Mouse (Mus musculus): ENCODE measurements at regions not wholly inside any gene's neighbourhood (a gene's known extent, or its start where the extent isn't known, plus 50 kb on each side); places are given as distances from the start of the nearest gene placed in this dataset.

- Histone ChIP-seq H3K9ac (no peak overlapping the region), H3K9me3 (replicated peaks) (no peaks in the 10 kb centered on the region), H3K4me3 (replicated peaks) (no peak overlapping the region), H3K36me3 (no peaks in the 10 kb centered on the region), H3K4me2 (replicated peaks) (no peak overlapping the region), H3K4me1 (peaks cover 9% of the 10 kb centered on the region), H3K27ac (replicated peaks) (peak overlapping the region; percentile 48; the same call in 1 of the 2 replicates), H3K27me3 (no peaks in the 10 kb centered on the region)
- 55% methylated on average over 8 of the region's 8 CpGs for WGBS
- no peak for ATAC-seq (ENCODE audit: insufficient number of reproducible peaks, low FRiP score, low TSS enrichment, low read depth)
These were observed 109.4 kb upstream of the Cpm start for GRCm38 (mm10) chr10:117519670-117520535.

- H3K4me3 ChIP-seq (replicated peaks), result no peak overlapping the region
- no peak for ATAC-seq (ENCODE audit: insufficient number of reproducible peaks, low FRiP score, low TSS enrichment, low read depth)
- H3K9ac ChIP-seq, result no peak overlapping the region
- H3K4me1 ChIP-seq, result peaks cover 9% of the 10 kb centered on the region
- peak overlapping the region; percentile 58 for H3K27ac ChIP-seq (replicated peaks)
- no peak overlapping the region for H3K4me2 ChIP-seq (replicated peaks)
- H3K27me3 ChIP-seq, result no peaks in the 10 kb centered on the region
- WGBS, result 55% methylated on average over 15 of the region's 15 CpGs
- H3K36me3 ChIP-seq, result no peaks in the 10 kb centered on the region
- H3K9me3 ChIP-seq (replicated peaks), result no peaks in the 10 kb centered on the region
These were observed 110.3 kb upstream of the Cpm start for GRCm38 (mm10) chr10:117518793-117519669.

GRCm38 (mm10) chr10:117517800-117518770 lies 111.2 kb upstream of the Cpm start:
- Histone ChIP-seq H3K27me3 (no peaks in the 10 kb centered on the region), H3K9me3 (replicated peaks) (no peaks in the 10 kb centered on the region), H3K4me1 (peaks cover 9% of the 10 kb centered on the region), H3K4me2 (replicated peaks) (no peak overlapping the region), H3K27ac (replicated peaks) (peak overlapping the region; percentile 58), H3K4me3 (replicated peaks) (no peak overlapping the region), H3K9ac (no peak overlapping the region), H3K36me3 (no peaks in the 10 kb centered on the region)
- no peak for ATAC-seq (ENCODE audit: insufficient number of reproducible peaks, low FRiP score, low TSS enrichment, low read depth)
- 45% methylated on average over 14 of the region's 14 CpGs for WGBS

GRCm38 (mm10) chr10:117517071-117517714 lies 112.1 kb upstream of the Cpm start:
- no peak for ATAC-seq (ENCODE audit: insufficient number of reproducible peaks, low FRiP score, low TSS enrichment, low read depth)
- H3K4me2 ChIP-seq (replicated peaks), result no peak overlapping the region
- no peaks in the 10 kb centered on the region for H3K27me3 ChIP-seq
- H3K9ac ChIP-seq, result no peak overlapping the region
- no peak overlapping the region; the same call in 1 of the 2 replicates for H3K27ac ChIP-seq (replicated peaks)
- no peaks in the 10 kb centered on the region for H3K36me3 ChIP-seq
- peaks cover 9% of the 10 kb centered on the region for H3K4me1 ChIP-seq
- H3K9me3 ChIP-seq (replicated peaks), result no peaks in the 10 kb centered on the region
- WGBS, result 60% methylated on average over 11 of the region's 11 CpGs
- no peak overlapping the region for H3K4me3 ChIP-seq (replicated peaks)

- Histone ChIP-seq H3K9me3 (replicated peaks) (no peaks in the 10 kb centered on the region), H3K36me3 (no peaks in the 10 kb centered on the region), H3K27me3 (no peaks in the 10 kb centered on the region), H3K9ac (no peak overlapping the region), H3K4me1 (peaks cover 9% of the 10 kb centered on the region), H3K4me2 (replicated peaks) (no peak overlapping the region), H3K27ac (replicated peaks) (no peak overlapping the region), H3K4me3 (replicated peaks) (no peak overlapping the region)
- 92% methylated on average over 8 of the region's 8 CpGs for WGBS
- ATAC-seq (ENCODE audit: insufficient number of reproducible peaks, low FRiP score, low TSS enrichment, low read depth), result no peak
These were observed 112.8 kb upstream of the Cpm start for GRCm38 (mm10) chr10:117516510-117516909.

- Histone ChIP-seq H3K4me1 (peaks cover 9% of the 10 kb centered on the region), H3K36me3 (no peaks in the 10 kb centered on the region), H3K4me2 (replicated peaks) (no peak overlapping the region), H3K4me3 (replicated peaks) (no peak overlapping the region), H3K9me3 (replicated peaks) (no peaks in the 10 kb centered on the region), H3K9ac (no peak overlapping the region), H3K27me3 (no peaks in the 10 kb centered on the region), H3K27ac (replicated peaks) (no peak overlapping the region)
- WGBS, result 60% methylated on average over 10 of the region's 10 CpGs
- ATAC-seq (ENCODE audit: insufficient number of reproducible peaks, low FRiP score, low TSS enrichment, low read depth), result peak; percentile 58
These were observed 113.4 kb upstream of the Cpm start for GRCm38 (mm10) chr10:117515777-117516501.

- Histone ChIP-seq H3K4me1 (peaks cover 9% of the 10 kb centered on the region), H3K27me3 (no peaks in the 10 kb centered on the region), H3K27ac (replicated peaks) (no peak overlapping the region), H3K9me3 (replicated peaks) (no peaks in the 10 kb centered on the region), H3K4me2 (replicated peaks) (no peak overlapping the region), H3K4me3 (replicated peaks) (no peak overlapping the region), H3K36me3 (no peaks in the 10 kb centered on the region), H3K9ac (no peak overlapping the region)
- WGBS, result 92% methylated on average over 8 of the region's 8 CpGs
- no peak for ATAC-seq (ENCODE audit: insufficient number of reproducible peaks, low FRiP score, low TSS enrichment, low read depth)
These were observed 114.3 kb upstream of the Cpm start for GRCm38 (mm10) chr10:117515039-117515438.

- H3K9ac ChIP-seq, result no peak overlapping the region
- peaks cover 9% of the 10 kb centered on the region for H3K4me1 ChIP-seq
- no peak for ATAC-seq (ENCODE audit: insufficient number of reproducible peaks, low FRiP score, low TSS enrichment, low read depth)
- 84% methylated on average over 7 of the region's 7 CpGs for WGBS
- H3K4me3 ChIP-seq (replicated peaks), result no peak overlapping the region
- no peak overlapping the region for H3K27ac ChIP-seq (replicated peaks)
- no peak overlapping the region for H3K4me2 ChIP-seq (replicated peaks)
- H3K36me3 ChIP-seq, result no peaks in the 10 kb centered on the region
- H3K27me3 ChIP-seq, result no peaks in the 10 kb centered on the region
- H3K9me3 ChIP-seq (replicated peaks), result no peaks in the 10 kb centered on the region
These were observed 115.3 kb upstream of the Cpm start for GRCm38 (mm10) chr10:117513925-117514546.

GRCm38 (mm10) chr10:117512424-117513257 lies 116.7 kb upstream of the Cpm start:
- ATAC-seq (ENCODE audit: insufficient number of reproducible peaks, low FRiP score, low TSS enrichment, low read depth), result no peak
- no peaks in the 10 kb centered on the region for H3K9me3 ChIP-seq (replicated peaks)
- H3K27me3 ChIP-seq, result no peaks in the 10 kb centered on the region
- H3K27ac ChIP-seq (replicated peaks), result no peak overlapping the region
- no peak overlapping the region for H3K4me2 ChIP-seq (replicated peaks)
- peaks cover 6% of the 10 kb centered on the region; the same call in 1 of the 2 replicates for H3K4me1 ChIP-seq
- WGBS, result 80% methylated on average over 9 of the region's 9 CpGs
- H3K9ac ChIP-seq, result no peak overlapping the region
- H3K4me3 ChIP-seq (replicated peaks), result no peak overlapping the region
- H3K36me3 ChIP-seq, result no peaks in the 10 kb centered on the region
